Mouse (Mus musculus): ENCODE results near the gene Prlh. TPM values are rescaled to one million over a fixed set of nuclear protein-coding genes. Genes with fewer than 3 reads are reported as not detected.

Gene Prlh
- polyA plus RNA-seq, 1 experiment from 2014 or later = not detected

DNA sequence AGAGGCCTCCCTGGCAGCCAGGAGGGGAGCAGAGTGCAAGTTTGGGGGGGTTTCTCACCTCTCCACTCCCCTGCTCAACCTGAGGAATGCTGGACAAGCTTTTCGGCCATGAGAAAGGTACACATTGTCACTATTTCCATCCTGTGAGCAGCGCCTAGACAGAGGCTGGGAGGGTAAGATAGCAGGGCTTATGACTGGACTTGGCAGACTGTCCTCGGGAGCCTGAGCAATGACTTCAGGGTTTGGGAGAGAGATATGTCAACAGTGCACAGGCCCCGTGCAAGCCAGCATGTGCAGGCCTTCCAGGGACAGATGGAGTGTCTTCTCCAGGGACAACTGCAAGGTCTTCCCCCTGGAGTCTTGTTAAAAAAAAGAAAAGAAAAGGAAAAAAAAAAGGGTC lies 12.9 kb upstream of the Prlh start:
- WGBS = 89% methylated on average over 4 of the region's 4 CpGs
- Histone ChIP-seq H3K4me2 (ENCODE audit: low read depth, low read length) (no peak overlapping the region), H3K27me3 (ENCODE audit: control insufficient read depth, insufficient read depth, low read length) (no peaks in the 10 kb centered on the region), H3K9ac (replicated peaks; ENCODE audit: low read depth, low read length) (no peak overlapping the region), H3K36me3 (ENCODE audit: control insufficient read depth, insufficient read depth, low read length) (no peaks in the 10 kb centered on the region), H3K4me3 (ENCODE audit: low read depth, low read length) (no peak overlapping the region), H3K9me3 (ENCODE audit: control insufficient read depth, low read length) (no peaks in the 10 kb centered on the region), H3K4me1 (ENCODE audit: control insufficient read depth, insufficient read depth, low read length) (no peaks in the 10 kb centered on the region), H3K27ac (ENCODE audit: low read depth, low read length) (no peak overlapping the region)
- ATAC-seq (ENCODE audit: low read depth) = no peak

DNA sequence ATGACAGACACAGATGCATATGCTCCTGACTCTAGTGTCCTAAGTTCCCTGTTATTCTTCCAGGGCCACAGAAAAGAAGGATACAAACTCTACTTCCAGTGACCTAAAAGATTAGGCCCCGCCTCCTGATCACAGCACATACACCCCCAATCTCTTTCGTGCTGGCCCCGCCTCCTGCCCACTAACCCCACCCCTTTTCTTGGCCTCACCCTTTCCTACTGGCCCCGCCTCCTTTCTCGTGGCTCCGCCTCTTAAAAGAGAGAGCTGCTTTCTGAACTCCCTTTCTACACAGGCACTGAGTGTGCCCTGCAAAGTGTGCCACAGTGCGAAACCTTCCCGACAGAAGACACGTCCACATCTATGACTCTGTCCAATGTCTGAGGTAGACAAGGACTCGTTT lies 7.7 kb upstream of the Prlh start:
- 59% methylated on average over 10 of the region's 10 CpGs for WGBS
- H3K4me1 ChIP-seq (ENCODE audit: control insufficient read depth, insufficient read depth, low read length) = no peaks in the 10 kb centered on the region
- no peaks in the 10 kb centered on the region for H3K9me3 ChIP-seq (ENCODE audit: control insufficient read depth, low read length)

GRCm38 (mm10) chr1:90947252-90947651 lies 5.7 kb upstream of the Prlh start:
- Histone ChIP-seq H3K9ac (replicated peaks; ENCODE audit: low read depth, low read length) (no peak overlapping the region), H3K36me3 (ENCODE audit: control insufficient read depth, insufficient read depth, low read length) (no peaks in the 10 kb centered on the region), H3K4me2 (ENCODE audit: low read depth, low read length) (no peak overlapping the region), H3K4me3 (ENCODE audit: low read depth, low read length) (no peak overlapping the region), H3K9me3 (ENCODE audit: control insufficient read depth, low read length) (no peaks in the 10 kb centered on the region), H3K27me3 (ENCODE audit: control insufficient read depth, insufficient read depth, low read length) (no peaks in the 10 kb centered on the region), H3K27ac (ENCODE audit: low read depth, low read length) (no peak overlapping the region), H3K4me1 (ENCODE audit: control insufficient read depth, insufficient read depth, low read length) (no peaks in the 10 kb centered on the region)
- 69% methylated on average over 2 of the region's 2 CpGs for WGBS
- ATAC-seq (ENCODE audit: low read depth) = no peak

More for the DNA sequence above, 7.7 kb upstream of the Prlh start:
- ATAC-seq (ENCODE audit: low read depth) = no peak
- Histone ChIP-seq H3K4me3 (ENCODE audit: low read depth, low read length) (no peak overlapping the region), H3K27ac (ENCODE audit: low read depth, low read length) (no peak overlapping the region), H3K27me3 (ENCODE audit: control insufficient read depth, insufficient read depth, low read length) (no peaks in the 10 kb centered on the region), H3K36me3 (ENCODE audit: control insufficient read depth, insufficient read depth, low read length) (no peaks in the 10 kb centered on the region), H3K9ac (replicated peaks; ENCODE audit: low read depth, low read length) (no peak overlapping the region), H3K4me2 (ENCODE audit: low read depth, low read length) (no peak overlapping the region)

GRCm38 (mm10) chr1:90949309-90949708 lies 3.6 kb upstream of the Prlh start:
- no peaks in the 10 kb centered on the region for H3K27me3 ChIP-seq (ENCODE audit: control insufficient read depth, insufficient read depth, low read length)
- H3K9ac ChIP-seq (replicated peaks; ENCODE audit: low read depth, low read length) = no peak overlapping the region
- no peak overlapping the region for H3K27ac ChIP-seq (ENCODE audit: low read depth, low read length)
- 81% methylated on average over 9 of the region's 9 CpGs for WGBS
- H3K9me3 ChIP-seq (ENCODE audit: control insufficient read depth, low read length) = no peaks in the 10 kb centered on the region
- no peak for ATAC-seq (ENCODE audit: low read depth)
- H3K36me3 ChIP-seq (ENCODE audit: control insufficient read depth, insufficient read depth, low read length) = no peaks in the 10 kb centered on the region
- no peak overlapping the region for H3K4me2 ChIP-seq (ENCODE audit: low read depth, low read length)
- no peaks in the 10 kb centered on the region for H3K4me1 ChIP-seq (ENCODE audit: control insufficient read depth, insufficient read depth, low read length)
- no peak overlapping the region for H3K4me3 ChIP-seq (ENCODE audit: low read depth, low read length)

GRCm38 (mm10) chr1:90951670-90952069 lies 1.2 kb upstream of the Prlh start:
- Histone ChIP-seq H3K27ac (ENCODE audit: low read depth, low read length) (no peak overlapping the region), H3K9ac (replicated peaks; ENCODE audit: low read depth, low read length) (no peak overlapping the region), H3K4me2 (ENCODE audit: low read depth, low read length) (no peak overlapping the region), H3K4me3 (ENCODE audit: low read depth, low read length) (no peak overlapping the region), H3K9me3 (ENCODE audit: control insufficient read depth, low read length) (no peaks in the 10 kb centered on the region), H3K27me3 (ENCODE audit: control insufficient read depth, insufficient read depth, low read length) (no peaks in the 10 kb centered on the region), H3K4me1 (ENCODE audit: control insufficient read depth, insufficient read depth, low read length) (no peaks in the 10 kb centered on the region), H3K36me3 (ENCODE audit: control insufficient read depth, insufficient read depth, low read length) (no peaks in the 10 kb centered on the region)
- 82% methylated on average over 7 of the region's 7 CpGs for WGBS
- ATAC-seq (ENCODE audit: low read depth) = no peak

- no peaks in the 10 kb centered on the region for H3K27me3 ChIP-seq (ENCODE audit: control insufficient read depth, insufficient read depth, low read length)
- no peak overlapping the region for H3K4me2 ChIP-seq (ENCODE audit: low read depth, low read length)
- no peaks in the 10 kb centered on the region for H3K36me3 ChIP-seq (ENCODE audit: control insufficient read depth, insufficient read depth, low read length)
- ATAC-seq (ENCODE audit: low read depth) = no peak
- no peak overlapping the region for H3K4me3 ChIP-seq (ENCODE audit: low read depth, low read length)
- 68% methylated on average over 11 of the region's 11 CpGs for WGBS
- no peak overlapping the region for H3K27ac ChIP-seq (ENCODE audit: low read depth, low read length)
- no peaks in the 10 kb centered on the region for H3K9me3 ChIP-seq (ENCODE audit: control insufficient read depth, low read length)
- H3K4me1 ChIP-seq (ENCODE audit: control insufficient read depth, insufficient read depth, low read length) = no peaks in the 10 kb centered on the region
- H3K9ac ChIP-seq (replicated peaks; ENCODE audit: low read depth, low read length) = no peak overlapping the region
Measured at GRCm38 (mm10) chr1:90953688-90954087, 780 bp downstream of the Prlh start.

DNA sequence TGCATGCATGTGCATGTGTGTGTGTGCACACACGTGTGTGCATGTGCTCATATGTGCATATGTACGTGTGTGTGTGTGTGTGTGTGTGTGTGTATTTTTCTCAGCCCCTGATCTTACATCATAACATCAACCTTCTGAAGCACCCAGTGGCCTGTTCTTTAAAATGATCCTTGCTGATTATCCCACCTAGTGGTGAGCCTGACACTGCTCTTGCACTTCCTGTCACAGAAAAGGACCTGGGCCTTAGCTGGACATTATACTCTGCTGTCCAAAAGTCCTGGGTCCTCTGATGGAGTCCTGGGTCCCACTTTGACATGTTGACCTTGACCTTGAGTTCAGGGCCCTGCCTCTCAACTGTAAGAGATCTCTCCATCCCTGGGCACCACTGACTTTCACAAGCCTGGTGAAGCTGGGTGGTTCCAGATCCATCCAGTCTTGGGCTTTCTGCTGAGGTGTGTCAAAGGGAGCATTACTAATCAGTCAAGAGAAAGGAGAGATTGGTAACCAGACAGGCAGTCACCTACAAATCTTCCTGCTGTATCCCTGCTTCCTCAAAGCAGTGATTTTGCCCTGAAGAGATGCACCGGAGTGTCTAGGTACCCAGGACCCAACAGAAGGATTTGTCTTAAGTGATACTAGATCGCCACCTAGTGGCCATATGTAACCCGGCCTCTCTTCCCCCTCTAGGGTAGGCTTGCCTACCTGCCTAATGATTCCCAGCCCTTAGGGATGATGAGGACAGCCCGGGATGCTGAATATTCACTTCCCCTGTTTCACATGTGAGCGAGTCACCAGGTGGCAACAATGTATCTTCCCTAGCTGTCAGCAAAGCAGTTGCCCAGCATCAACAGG lies 3.6 kb downstream of the Prlh start:
- Histone ChIP-seq H3K36me3 (ENCODE audit: control insufficient read depth, insufficient read depth, low read length) (no peaks in the 10 kb centered on the region), H3K9me3 (ENCODE audit: control insufficient read depth, low read length) (no peaks in the 10 kb centered on the region), H3K4me3 (ENCODE audit: low read depth, low read length) (no peak overlapping the region), H3K4me2 (ENCODE audit: low read depth, low read length) (no peak overlapping the region), H3K27me3 (ENCODE audit: control insufficient read depth, insufficient read depth, low read length) (no peaks in the 10 kb centered on the region), H3K27ac (ENCODE audit: low read depth, low read length) (no peak overlapping the region), H3K9ac (replicated peaks; ENCODE audit: low read depth, low read length) (no peak overlapping the region), H3K4me1 (ENCODE audit: control insufficient read depth, insufficient read depth, low read length) (no peaks in the 10 kb centered on the region)
- WGBS = 38% methylated on average over 7 of the region's 7 CpGs
- ATAC-seq (ENCODE audit: low read depth) = peak; percentile 89; the same call in 1 of the 2 replicates

- H3K9me3 ChIP-seq (ENCODE audit: control insufficient read depth, low read length) = no peaks in the 10 kb centered on the region
- ATAC-seq (ENCODE audit: low read depth) = no peak
- H3K36me3 ChIP-seq (ENCODE audit: control insufficient read depth, insufficient read depth, low read length) = no peaks in the 10 kb centered on the region
- H3K27ac ChIP-seq (ENCODE audit: low read depth, low read length) = no peak overlapping the region
- H3K4me3 ChIP-seq (ENCODE audit: low read depth, low read length) = no peak overlapping the region
- H3K4me1 ChIP-seq (ENCODE audit: control insufficient read depth, insufficient read depth, low read length) = no peaks in the 10 kb centered on the region
- WGBS = 22% methylated on average over 4 of the region's 4 CpGs
- H3K9ac ChIP-seq (replicated peaks; ENCODE audit: low read depth, low read length) = no peak overlapping the region
- H3K27me3 ChIP-seq (ENCODE audit: control insufficient read depth, insufficient read depth, low read length) = no peaks in the 10 kb centered on the region
- H3K4me2 ChIP-seq (ENCODE audit: low read depth, low read length) = no peak overlapping the region
Measured at GRCm38 (mm10) chr1:90962526-90962925, 9.6 kb downstream of the Prlh start.

GRCm38 (mm10) chr1:90962994-90963393 lies 10.1 kb downstream of the Prlh start:
- Histone ChIP-seq H3K4me1 (ENCODE audit: control insufficient read depth, insufficient read depth, low read length) (no peaks in the 10 kb centered on the region), H3K36me3 (ENCODE audit: control insufficient read depth, insufficient read depth, low read length) (no peaks in the 10 kb centered on the region), H3K4me3 (ENCODE audit: low read depth, low read length) (no peak overlapping the region), H3K9ac (replicated peaks; ENCODE audit: low read depth, low read length) (no peak overlapping the region), H3K27ac (ENCODE audit: low read depth, low read length) (no peak overlapping the region), H3K27me3 (ENCODE audit: control insufficient read depth, insufficient read depth, low read length) (no peaks in the 10 kb centered on the region), H3K4me2 (ENCODE audit: low read depth, low read length) (no peak overlapping the region), H3K9me3 (ENCODE audit: control insufficient read depth, low read length) (no peaks in the 10 kb centered on the region)
- 20% methylated on average over 3 of the region's 3 CpGs for WGBS
- ATAC-seq (ENCODE audit: low read depth) = no peak; the same call in 1 of the 2 replicates

Data from neural tube, embryonic 14.5 days (tissue).